Mouse (Mus musculus) limb, embryonic 11.5 days (tissue): ENCODE data around the gene Spef1. TPM values are rescaled to one million over a fixed set of nuclear protein-coding genes. Genes with fewer than 3 reads are reported as not detected.

Source experiments
- ATAC-seq: fragments of 200-750 bp; cut with Nextera tagmentation; 2 replicates; pipeline ENCODE4 v1.8.0; 2017; ENCODE audit warnings: low read depth; ENCODE audit not compliant: insufficient number of reproducible peaks, low FRiP score, low TSS enrichment
- DNase-seq: peaks from one replicate; pipeline ENCODE4 v3.0.0-alpha.2; 2015; ENCODE audit warnings: low spot score
- H3K27ac ChIP-seq: fragments of 300-500 bp; sonication (generic); replicated peaks from 2 replicates; pipeline ENCODE4 v1.5.1; 2014; ENCODE audit warnings: low read depth, mild to moderate bottlenecking, low read length
- H3K27me3 ChIP-seq: fragments of 300-500 bp; sonication (generic); 2 replicates; pipeline ENCODE4 v1.6.1; 2014; ENCODE audit warnings: mild to moderate bottlenecking, low read length, mixed read lengths; ENCODE audit not compliant: control insufficient read depth, insufficient read depth
- H3K36me3 ChIP-seq: fragments of 300-500 bp; sonication (generic); 2 replicates; pipeline ENCODE4 v1.6.1; 2014; ENCODE audit warnings: mild to moderate bottlenecking, low read length, moderate library complexity, mixed read lengths; ENCODE audit not compliant: control insufficient read depth, insufficient read depth
- H3K4me1 ChIP-seq: fragments of 300-500 bp; sonication (generic); 2 replicates; pipeline ENCODE4 v1.6.1; 2014; ENCODE audit warnings: low read length, mixed read lengths; ENCODE audit not compliant: control insufficient read depth, insufficient read depth
- H3K4me2 ChIP-seq: fragments of 300-500 bp; sonication (generic); 2 replicates; pipeline ENCODE4 v1.6.1; 2014; ENCODE audit warnings: low read depth, mild to moderate bottlenecking, moderate library complexity; ENCODE audit not compliant: severe bottlenecking
- H3K4me3 ChIP-seq: fragments of 300-500 bp; sonication (generic); 2 replicates; pipeline ENCODE4 v1.5.1; 2014; ENCODE audit warnings: low read depth, low read length
- H3K9ac ChIP-seq: fragments of 300-500 bp; sonication (generic); 2 replicates; pipeline ENCODE4 v1.6.1; 2014; ENCODE audit warnings: mild to moderate bottlenecking, low read length
- H3K9me3 ChIP-seq: fragments of 300-500 bp; sonication (generic); 2 replicates; pipeline ENCODE4 v1.6.1; 2016; ENCODE audit warnings: low read length; ENCODE audit not compliant: control insufficient read depth
- WGBS: fragments of 180-500 bp; shearing (Covaris S2); extraction: QIAGEN DNeasy Blood & Tissue Kit; methylation state at CpG from one replicate; pipeline ENCODE4 v1.1.7; 2014; 5-methylcytosine and 5-hydroxymethylcytosine counted together
- polyA plus RNA-seq: library from polyadenylated mRNA; unstranded; fragments of >200 nt; fragmentation: Nextera tagmentation; extraction: Ambion mirVana; gene quantifications from 2 replicates; pipeline ENCODE4 v1.2.1, GENCODE M21; 2014

Spef1 gene
- polyA plus RNA-seq, 1 experiment from 2014 or later: 5.2 TPM

DNA sequence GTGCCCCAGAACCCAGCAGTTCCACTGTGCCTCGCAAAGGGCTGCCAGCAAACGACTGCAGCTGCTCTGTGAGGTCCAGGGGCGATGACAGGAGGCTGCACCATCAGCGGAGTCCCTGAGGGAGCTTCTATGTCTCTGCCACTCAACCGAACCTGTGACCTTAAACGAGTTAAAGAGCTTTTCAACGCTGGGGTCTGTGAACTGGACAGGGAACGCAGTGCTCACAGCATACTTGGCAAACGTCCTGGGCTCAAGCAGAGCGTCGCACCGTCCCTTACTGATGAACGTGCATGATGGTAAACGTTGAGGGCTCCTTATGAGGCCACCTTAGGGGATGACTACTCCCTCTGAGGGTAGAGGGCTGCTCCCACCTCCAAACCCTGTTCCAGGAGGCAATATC is 739 bp downstream of the Spef1 start:
- Histone ChIP-seq H3K27me3 (no peaks in the 10 kb centered on the region), H3K4me2 (peak overlapping the region; percentile 86), H3K27ac (0 out of 2 replicates have a peak overlapping the region, but pooled peaks have one; percentile 4), H3K9me3 (no peaks in the 10 kb centered on the region), H3K4me3 (peak overlapping the region; percentile 62), H3K4me1 (peaks cover 23% of the 10 kb centered on the region), H3K9ac (peak overlapping the region; percentile 73; the same call in 1 of the 2 replicates), H3K36me3 (no peaks in the 10 kb centered on the region)
- 4% methylated on average over 14 of the region's 14 CpGs for WGBS
- DNase-seq (no peak), ATAC-seq (peak; percentile 10; the same call in 1 of the 2 replicates)

DNA sequence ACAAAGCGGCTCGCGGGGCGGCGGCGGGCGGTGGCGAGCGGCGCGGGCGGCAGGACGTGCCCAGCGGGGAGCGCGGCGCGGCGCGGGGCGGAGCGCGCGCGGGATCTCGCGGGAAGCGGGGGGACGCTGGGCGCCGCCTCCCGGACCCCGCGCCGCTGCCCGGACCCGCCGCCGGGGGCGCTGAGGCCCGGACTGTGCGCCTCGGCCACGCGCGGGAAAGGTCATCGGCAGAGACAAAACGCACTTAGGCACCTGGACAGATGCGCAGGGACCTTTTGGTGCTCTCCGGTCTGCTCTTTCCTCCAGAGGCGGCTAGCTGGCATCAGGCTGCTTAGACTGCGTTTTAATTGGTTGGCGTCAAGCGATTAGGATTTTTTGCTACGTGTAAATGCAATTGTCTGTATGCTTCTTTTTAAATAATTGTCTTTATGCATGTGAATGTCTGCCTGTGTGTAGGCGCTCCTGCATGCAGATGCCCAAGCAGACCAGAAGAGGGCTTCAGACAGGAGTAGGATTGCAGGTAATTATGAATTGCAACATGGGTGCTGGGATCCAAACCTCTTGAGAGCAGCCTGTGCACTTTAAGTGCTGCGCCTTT is 7.0 kb downstream of the Spef1 start, which contains the start of gene Cenpb:
Gene Cenpb (minus strand): TSS at position 78 of the 598 bp plus-strand sequence.
- Histone ChIP-seq H3K27me3 (no peaks in the 10 kb centered on the region), H3K27ac (peak within 1 kb of the TSS; percentile 81), H3K9me3 (no peaks in the 10 kb centered on the region), H3K4me3 (peak within 1 kb of the TSS; percentile 75), H3K36me3 (no peaks in the 10 kb centered on the region), H3K9ac (peak within 1 kb of the TSS; percentile 98), H3K4me2 (peak within 1 kb of the TSS; percentile 99), H3K4me1 (peaks cover 21% of the 10 kb centered on the region)
- peak; percentile 73 for ATAC-seq
- peak; percentile 87 for DNase-seq
- WGBS: 3% methylated on average over 44 of the region's 57 CpGs

GRCm38 (mm10) chr2:131179246-131179886 is 7.7 kb downstream of the Spef1 start:
- DNase-seq (peak; percentile 75), ATAC-seq (peak; percentile 58; the same call in 1 of the 2 replicates)
- Histone ChIP-seq H3K4me3 (peak overlapping the region; percentile 75), H3K4me1 (peaks cover 23% of the 10 kb centered on the region), H3K27ac (peak overlapping the region; percentile 81), H3K9ac (peak overlapping the region; percentile 98), H3K27me3 (no peaks in the 10 kb centered on the region), H3K9me3 (no peaks in the 10 kb centered on the region), H3K36me3 (no peaks in the 10 kb centered on the region), H3K4me2 (peak overlapping the region; percentile 99)
- WGBS: under 1% methylated on average over 67 of the region's 67 CpGs

GRCm38 (mm10) chr2:131178828-131179245 is 8.2 kb downstream of the Spef1 start:
- H3K4me2 ChIP-seq: peak overlapping the region; percentile 99
- no peaks in the 10 kb centered on the region for H3K9me3 ChIP-seq
- no peaks in the 10 kb centered on the region for H3K36me3 ChIP-seq
- no peaks in the 10 kb centered on the region for H3K27me3 ChIP-seq
- H3K4me1 ChIP-seq: peaks cover 24% of the 10 kb centered on the region
- peak overlapping the region; percentile 98 for H3K9ac ChIP-seq
- WGBS: 44% methylated on average over 26 of the region's 26 CpGs
- no peak overlapping the region for H3K27ac ChIP-seq
- peak overlapping the region; percentile 75 for H3K4me3 ChIP-seq
- DNase-seq: peak; percentile 44
- no peak for ATAC-seq

DNA sequence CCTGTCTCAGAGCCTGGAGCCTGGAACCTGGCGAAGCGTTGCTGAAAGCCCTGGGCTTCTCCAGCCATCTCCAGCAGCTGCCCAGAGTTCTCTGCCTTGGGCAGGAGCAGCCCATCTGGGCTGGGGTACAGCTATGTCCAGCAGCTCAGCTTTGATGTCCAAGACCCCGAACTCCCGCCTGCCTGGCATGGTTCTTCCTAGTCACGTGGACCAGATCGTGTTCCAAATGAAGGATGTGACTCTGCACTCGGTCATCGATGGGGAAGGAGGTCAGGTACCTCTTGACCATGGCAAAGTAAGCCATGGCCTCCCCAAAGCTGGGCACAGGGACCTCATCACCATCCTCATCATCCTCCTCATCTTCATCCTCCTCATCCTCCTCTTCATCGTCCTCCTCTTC is 9.2 kb downstream of the Spef1 start:
- peaks cover 24% of the 10 kb centered on the region for H3K4me1 ChIP-seq
- no peak for DNase-seq
- ATAC-seq: no peak
- H3K27me3 ChIP-seq: peaks cover 7% of the 10 kb centered on the region
- H3K4me2 ChIP-seq: peak overlapping the region; percentile 99
- H3K36me3 ChIP-seq: no peaks in the 10 kb centered on the region
- no peak overlapping the region for H3K9ac ChIP-seq
- 91% methylated on average over 9 of the region's 9 CpGs for WGBS
- no peak overlapping the region for H3K27ac ChIP-seq
- no peaks in the 10 kb centered on the region for H3K9me3 ChIP-seq
- peak overlapping the region; percentile 7; the same call in 1 of the 2 replicates for H3K4me3 ChIP-seq

DNA sequence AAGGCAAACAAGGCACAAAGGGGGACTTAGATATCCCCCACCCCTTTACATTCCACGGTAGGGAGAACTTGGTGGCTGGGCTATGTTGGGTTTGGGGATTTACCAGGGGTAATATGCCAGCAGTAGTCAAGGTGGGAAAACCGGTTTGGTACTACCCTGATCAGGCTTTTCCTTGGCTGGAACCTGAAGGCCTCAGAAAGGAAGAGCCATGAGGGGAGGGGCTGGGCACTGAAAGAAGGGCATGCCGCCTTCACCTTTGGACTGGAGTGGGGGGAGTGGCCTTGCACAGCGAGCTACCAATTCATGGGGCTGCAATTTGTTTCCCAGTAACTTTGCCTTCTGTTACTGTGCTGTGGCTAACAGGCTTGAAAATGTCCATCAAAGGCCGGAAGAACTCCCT is 10.6 kb downstream of the Spef1 start:
- Histone ChIP-seq H3K9me3 (no peaks in the 10 kb centered on the region), H3K9ac (no peak overlapping the region), H3K4me1 (peaks cover 25% of the 10 kb centered on the region), H3K4me2 (no peak overlapping the region), H3K36me3 (no peaks in the 10 kb centered on the region), H3K27me3 (peaks cover 22% of the 10 kb centered on the region), H3K27ac (no peak overlapping the region), H3K4me3 (no peak overlapping the region)
- WGBS: 73% methylated on average over 5 of the region's 5 CpGs
- no peak for DNase-seq
- no peak for ATAC-seq

DNA sequence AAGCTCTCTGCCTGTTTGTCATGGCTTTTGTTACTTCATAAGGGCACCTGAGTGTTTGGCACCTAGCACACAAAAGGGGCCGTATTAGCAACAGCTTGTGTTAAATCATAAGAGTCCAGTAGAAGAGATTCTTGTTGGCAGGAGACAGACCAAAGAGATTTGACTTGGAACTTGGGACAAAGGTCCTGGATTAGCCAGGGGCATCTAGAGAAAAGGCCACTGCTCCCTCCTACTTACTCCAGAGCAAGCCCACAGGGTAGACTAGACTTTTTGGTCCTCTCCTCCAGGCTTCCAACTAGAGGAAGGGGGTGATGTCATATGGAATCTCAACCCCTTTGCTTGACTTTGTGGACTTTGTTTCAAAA is 11.2 kb downstream of the Spef1 start:
- no peak for DNase-seq
- WGBS: 96% methylated on average over 1 of the region's 1 CpGs

GRCm38 (mm10) chr2:131175286-131175944 is 11.7 kb downstream of the Spef1 start:
- Histone ChIP-seq H3K27ac (no peak overlapping the region), H3K4me1 (peaks cover 31% of the 10 kb centered on the region), H3K27me3 (peaks cover 33% of the 10 kb centered on the region), H3K36me3 (no peaks in the 10 kb centered on the region), H3K9me3 (no peaks in the 10 kb centered on the region), H3K4me3 (no peak overlapping the region), H3K9ac (no peak overlapping the region), H3K4me2 (no peak overlapping the region)
- WGBS: 79% methylated on average over 3 of the region's 3 CpGs
- no peak for DNase-seq
- ATAC-seq: no peak

More for the DNA sequence above, 11.2 kb downstream of the Spef1 start:
- H3K9ac ChIP-seq: no peak overlapping the region
- H3K9me3 ChIP-seq: no peaks in the 10 kb centered on the region
- ATAC-seq: no peak
- no peak overlapping the region for H3K4me3 ChIP-seq
- peaks cover 29% of the 10 kb centered on the region for H3K4me1 ChIP-seq
- H3K4me2 ChIP-seq: no peak overlapping the region
- H3K27ac ChIP-seq: no peak overlapping the region
- H3K36me3 ChIP-seq: no peaks in the 10 kb centered on the region
- H3K27me3 ChIP-seq: peaks cover 27% of the 10 kb centered on the region
